Mouse (Mus musculus) brain, embryonic 14.5 days (tissue): ENCODE results near the gene Frmd4b. TPM values are rescaled to one million over a fixed set of nuclear protein-coding genes. Genes with fewer than 3 reads are reported as not detected.

Source experiments
- DNase-seq: peaks from one replicate; pipeline ENCODE4 v3.0.0-alpha.2; 2011; ENCODE audit warnings: low read depth
- CTCF ChIP-seq: fragments of 200-500 bp; IDR thresholded peaks from 2 replicates; pipeline ENCODE4 v1.5.1; 2012; ENCODE audit warnings: inconsistent platforms, mild to moderate bottlenecking, moderate library complexity, borderline replicate concordance; ENCODE audit not compliant: insufficient read depth, insufficient read length; ENCODE audit errors: extremely low read depth
- POLR2A ChIP-seq: fragments of 200-500 bp; IDR thresholded peaks from 2 replicates; pipeline ENCODE4 v1.6.1; 2012; ENCODE audit warnings: mild to moderate bottlenecking, inconsistent platforms, borderline replicate concordance; ENCODE audit not compliant: poor library complexity, insufficient read depth, insufficient read length, severe bottlenecking; ENCODE audit errors: extremely low read depth
- polyA plus RNA-seq: library from polyadenylated mRNA; depleted of rRNA; stranded (reverse); fragments of >200 nt; gene quantifications from 2 replicates; pipeline ENCODE4 v1.2.3, GENCODE M21; 2012

Frmd4b gene
- polyA plus RNA-seq, 1 experiment = 32.7 TPM

GRCm38 (mm10) chr6:97607646-97608045, 9.7 kb downstream of the Frmd4b start:
- no peak for TF ChIP-seq CTCF
- no peak for TF ChIP-seq POLR2A
- no peak for DNase-seq

- DNase-seq = peak; percentile 49
- TF ChIP-seq POLR2A = no peak
- TF ChIP-seq CTCF = no peak
Observed at GRCm38 (mm10) chr6:97595218-97595617, 22.1 kb downstream of the Frmd4b start.

GRCm38 (mm10) chr6:97594589-97594988, 22.8 kb downstream of the Frmd4b start:
- DNase-seq = no peak
- no peak for TF ChIP-seq CTCF
- TF ChIP-seq POLR2A = no peak

- peak; percentile 85 for DNase-seq
Observed at GRCm38 (mm10) chr6:97590230-97590629, 27.1 kb downstream of the Frmd4b start.

GRCm38 (mm10) chr6:97589581-97589980, 27.8 kb downstream of the Frmd4b start:
- DNase-seq = peak; percentile 65
- no peak for TF ChIP-seq CTCF
- TF ChIP-seq POLR2A = no peak

More at GRCm38 (mm10) chr6:97590230-97590629, 27.1 kb downstream of the Frmd4b start:
- TF ChIP-seq POLR2A = no peak

- TF ChIP-seq CTCF (no peak), POLR2A (no peak)
- DNase-seq = no peak
Observed at GRCm38 (mm10) chr6:97589031-97589430, 28.3 kb downstream of the Frmd4b start.

- DNase-seq = no peak
- TF ChIP-seq POLR2A (no peak), CTCF (no peak)
Observed at GRCm38 (mm10) chr6:97586606-97587005, 30.7 kb downstream of the Frmd4b start.

- TF ChIP-seq CTCF (no peak), POLR2A (no peak)
- no peak for DNase-seq
Observed at GRCm38 (mm10) chr6:97586024-97586423, 31.3 kb downstream of the Frmd4b start.

GRCm38 (mm10) chr6:97582748-97583147, 34.6 kb downstream of the Frmd4b start:
- TF ChIP-seq POLR2A = no peak
- no peak for TF ChIP-seq CTCF
- no peak for DNase-seq

GRCm38 (mm10) chr6:97581941-97582340, 35.4 kb downstream of the Frmd4b start:
- TF ChIP-seq CTCF (no peak), POLR2A (no peak)
- DNase-seq = no peak

GRCm38 (mm10) chr6:97580479-97581030, 36.8 kb downstream of the Frmd4b start:
- no peak for DNase-seq
- TF ChIP-seq POLR2A (no peak), CTCF (no peak)

- TF ChIP-seq POLR2A = no peak
- TF ChIP-seq CTCF = no peak
- no peak for DNase-seq
Observed at GRCm38 (mm10) chr6:97579704-97580103, 37.6 kb downstream of the Frmd4b start.

GRCm38 (mm10) chr6:97578210-97578609, 39.1 kb downstream of the Frmd4b start:
- no peak for TF ChIP-seq POLR2A
- DNase-seq = peak; percentile 90

GRCm38 (mm10) chr6:97577349-97577748, 40.0 kb downstream of the Frmd4b start:
- TF ChIP-seq CTCF = no peak
- TF ChIP-seq POLR2A = no peak
- DNase-seq = no peak
